Mouse (Mus musculus) cerebellum, adult 9-11 months (tissue): Measurements from ENCODE around the gene Pi4ka.

ENCODE experiments used
- DNase-seq: peaks from one replicate; pipeline ENCODE4 v3.0.0; 2022

Gene Pi4ka

DNA sequence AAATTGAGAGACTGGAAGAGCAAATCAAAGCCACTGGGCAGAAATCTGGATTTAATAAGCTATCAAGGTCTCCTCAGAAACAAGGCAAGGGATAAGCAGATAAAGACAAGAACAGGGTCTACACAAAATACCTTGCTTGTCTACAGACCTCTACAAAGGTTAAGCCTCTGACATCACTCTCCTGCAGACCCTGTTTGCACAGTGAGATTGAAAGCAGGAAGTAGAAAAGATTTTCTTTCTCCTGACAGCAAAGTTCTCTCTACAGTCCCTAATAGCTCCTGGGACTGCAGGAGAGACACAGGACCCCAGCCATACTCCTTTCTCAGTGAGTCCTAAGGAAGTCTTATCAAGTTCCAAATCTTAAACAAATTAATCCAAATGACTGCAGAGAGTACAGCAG, 71.5 kb downstream of the Pi4ka start:
- DNase-seq, result no peak

DNA sequence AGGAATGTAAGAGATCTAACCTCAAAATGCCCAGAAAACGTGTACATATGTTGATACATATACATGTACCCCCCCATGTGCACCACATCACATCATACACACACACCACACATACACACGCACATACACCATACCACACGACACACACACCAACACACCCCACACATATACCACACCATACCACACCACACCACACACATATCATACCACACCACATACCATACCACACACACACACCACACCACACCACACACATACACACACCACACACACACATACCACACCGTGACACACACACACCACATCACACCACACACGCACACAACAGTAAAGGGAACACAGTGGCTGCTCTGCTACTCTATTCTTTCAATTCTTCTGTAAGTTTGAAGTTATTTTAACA, 74.3 kb downstream of the Pi4ka start:
- DNase-seq, result no peak

DNA sequence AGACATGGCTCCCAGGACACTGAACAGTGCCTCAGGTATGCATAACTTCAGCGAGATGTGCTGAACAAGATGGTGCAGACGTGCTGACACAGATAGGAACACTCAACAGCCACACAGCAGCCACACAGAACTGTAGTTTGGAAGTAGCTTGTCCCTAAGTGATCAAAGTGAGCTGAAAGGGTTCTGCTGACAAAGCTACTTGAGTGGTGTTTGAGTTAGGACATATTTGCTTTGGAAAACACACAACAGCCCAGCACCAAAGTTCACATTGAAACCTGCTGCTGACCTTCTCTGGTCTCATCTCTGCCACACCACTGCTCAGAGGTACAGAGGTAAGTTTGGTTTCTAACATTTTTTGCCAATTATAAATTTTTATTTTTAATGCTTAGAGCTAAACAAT, 75.0 kb downstream of the Pi4ka start, which contains the start of gene Serpind1:
Gene Serpind1 (plus strand): TSS at position 256 of the 400 bp plus-strand sequence.
- no peak for DNase-seq

DNA sequence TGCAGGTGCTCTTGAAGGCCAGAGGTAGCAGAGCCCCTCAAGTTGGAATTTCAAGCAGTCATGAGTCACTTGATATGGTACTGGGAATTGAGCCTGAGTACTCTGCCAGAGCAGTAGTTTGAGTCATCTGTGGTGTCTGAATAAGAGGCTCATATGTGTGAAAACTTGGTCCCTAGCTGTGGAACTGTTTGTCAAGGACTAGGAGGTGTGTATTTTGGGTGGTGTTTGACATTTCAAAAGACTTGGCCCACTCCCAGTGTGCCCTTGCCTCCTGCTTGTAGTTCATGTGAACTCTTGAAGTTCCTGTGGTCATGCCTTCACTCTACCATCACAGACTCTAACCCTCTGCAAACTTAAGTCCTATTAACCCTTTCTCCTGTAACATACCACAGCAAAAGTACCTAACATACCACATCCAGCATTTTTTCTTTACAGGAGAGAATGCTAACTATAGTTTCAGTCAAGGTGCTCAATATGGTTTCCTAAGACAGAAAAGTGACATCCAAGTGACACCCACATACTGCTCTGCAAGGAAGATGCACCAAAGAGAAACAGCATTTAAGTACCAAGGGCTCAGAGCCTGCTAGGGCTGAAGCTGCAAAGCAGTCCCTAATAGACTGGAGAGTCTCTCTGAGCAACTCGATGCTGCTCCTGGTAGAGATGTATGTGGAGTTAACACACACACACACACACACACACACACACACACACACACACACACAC, 76.1 kb downstream of the Pi4ka start:
- DNase-seq, result no peak

DNA sequence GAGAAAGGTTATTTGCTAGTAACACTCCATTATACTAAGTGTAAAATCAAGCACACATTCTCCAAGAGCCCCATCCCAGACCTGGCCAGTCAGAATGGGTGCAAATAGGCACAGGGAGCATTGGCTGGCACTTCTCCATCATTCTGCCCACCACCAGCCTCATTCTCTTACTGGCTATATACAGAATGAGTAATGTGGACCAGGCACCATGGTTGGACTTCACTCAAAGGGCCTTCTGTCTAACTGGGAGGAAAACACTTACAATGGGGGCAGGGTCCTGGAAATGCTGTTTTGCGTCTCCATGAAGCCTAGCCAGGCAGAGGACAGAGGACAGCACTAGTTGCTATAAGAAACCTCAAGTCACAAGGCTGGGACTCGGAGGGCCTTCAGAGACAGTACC, 80.0 kb downstream of the Pi4ka start:
- no peak for DNase-seq

DNA sequence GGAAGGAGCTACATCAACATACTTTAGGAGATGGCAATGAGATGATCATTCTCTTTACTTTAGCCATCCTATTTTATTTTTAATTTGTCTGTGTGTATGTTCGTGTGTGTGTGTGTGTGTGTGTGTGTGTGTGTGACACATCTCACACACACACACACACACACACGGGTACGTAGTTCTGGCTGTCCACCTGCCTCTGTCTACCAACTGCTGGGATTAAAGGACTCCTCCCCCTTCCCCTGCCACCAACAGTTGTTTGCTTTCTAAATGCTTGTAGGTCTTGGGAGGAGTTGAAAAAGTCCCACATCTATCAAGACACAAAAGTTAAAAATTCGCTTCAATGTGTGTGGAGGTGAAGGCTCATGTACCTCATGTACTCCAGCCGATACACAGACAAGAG, 81.4 kb downstream of the Pi4ka start:
- DNase-seq, result no peak

DNA sequence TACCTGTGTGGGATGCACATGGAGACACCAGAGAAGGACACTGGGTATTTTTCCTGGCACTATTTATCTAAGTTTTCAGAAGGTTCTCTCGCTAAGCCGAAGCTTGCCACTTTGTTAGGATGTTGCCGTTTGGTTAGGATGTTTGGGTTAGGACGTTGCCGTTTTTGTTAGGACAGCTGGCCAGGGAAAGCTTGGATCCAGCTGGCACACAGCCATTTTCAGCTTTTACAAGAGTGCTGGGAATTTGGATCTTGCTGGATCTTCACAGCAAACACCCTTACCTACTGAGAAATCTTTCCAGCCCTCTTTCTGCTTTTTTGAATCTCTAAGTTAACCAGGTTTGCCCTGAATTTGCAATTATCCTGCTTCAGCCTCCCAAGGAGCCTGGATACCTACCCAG, 84.6 kb downstream of the Pi4ka start:
- DNase-seq, result no peak

DNA sequence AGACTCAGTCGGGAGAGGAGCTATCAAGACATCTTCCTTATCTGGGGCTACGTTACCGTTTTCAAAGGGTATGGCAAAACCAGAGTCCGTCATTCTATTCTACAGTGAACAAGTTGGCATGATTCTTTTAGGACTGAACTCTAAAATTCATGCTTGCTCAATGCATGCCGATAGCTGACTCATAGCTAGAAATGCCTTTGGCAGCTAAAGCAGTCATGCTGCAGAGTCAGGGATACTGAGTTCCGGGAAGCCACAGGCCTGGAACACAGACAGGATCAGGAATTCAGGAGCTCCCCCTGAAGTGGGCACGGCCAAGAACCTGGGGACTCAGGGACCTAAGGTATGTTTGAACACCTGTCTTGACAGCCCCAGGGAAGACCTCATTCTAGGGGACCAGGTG, 89.6 kb downstream of the Pi4ka start:
- DNase-seq, result no peak

DNA sequence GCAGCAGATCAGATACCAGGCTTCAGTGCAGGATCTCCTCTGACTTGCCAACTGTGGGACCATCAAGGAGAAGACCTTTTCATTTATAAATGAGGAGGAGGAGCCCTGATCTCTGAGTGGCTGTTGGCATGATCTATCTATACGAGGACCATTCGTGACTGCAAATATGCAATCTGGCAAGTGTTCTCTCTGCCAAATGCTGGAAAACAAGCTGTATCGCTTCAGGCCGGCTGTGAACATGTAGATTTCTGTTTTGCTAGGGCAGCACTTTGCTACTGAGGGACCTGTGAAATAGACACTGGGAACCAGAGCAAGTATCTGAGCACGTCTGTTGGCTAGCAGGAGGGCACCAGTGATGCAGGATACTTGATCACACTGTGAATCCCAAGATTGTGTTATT, 93.6 kb downstream of the Pi4ka start:
- DNase-seq, result no peak

DNA sequence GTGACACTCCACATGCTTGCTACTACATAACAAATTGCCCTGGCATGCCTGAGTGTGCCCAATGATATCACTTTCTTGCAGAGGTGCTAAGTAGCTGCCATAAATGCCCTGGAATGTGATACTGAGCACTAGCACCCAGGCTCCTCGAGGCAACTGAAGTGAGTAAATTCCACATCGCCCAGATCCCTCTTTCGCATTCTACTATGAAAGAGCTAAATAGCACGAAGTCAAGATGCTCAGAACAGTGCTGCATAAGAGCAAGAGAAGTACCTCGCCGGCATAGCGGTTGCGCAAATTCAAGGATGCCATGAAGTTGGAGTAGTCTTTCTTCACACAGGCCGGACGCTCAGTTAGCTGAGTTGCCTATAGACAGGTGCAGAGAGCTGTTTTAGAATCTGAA, 97.1 kb downstream of the Pi4ka start:
- DNase-seq, result no peak

DNA sequence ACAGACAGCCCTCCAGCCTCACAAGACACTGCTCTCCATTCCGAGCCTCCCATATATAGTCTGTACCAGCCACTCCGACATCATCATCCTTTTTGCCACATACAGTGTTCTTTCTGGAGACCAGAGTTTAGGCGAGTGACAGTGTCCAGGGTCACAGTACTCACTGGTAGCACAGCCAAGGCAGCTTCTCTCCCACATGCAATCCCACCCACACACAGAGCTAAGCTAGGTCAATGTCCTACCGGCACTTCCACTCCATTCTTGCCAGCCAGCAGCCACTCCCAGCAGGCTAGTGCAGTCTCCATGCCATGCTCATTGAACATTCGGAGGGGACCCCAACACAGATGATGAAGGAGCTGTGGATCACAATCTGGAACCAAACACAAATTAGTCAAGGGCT, 98.7 kb downstream of the Pi4ka start:
- no peak for DNase-seq

DNA sequence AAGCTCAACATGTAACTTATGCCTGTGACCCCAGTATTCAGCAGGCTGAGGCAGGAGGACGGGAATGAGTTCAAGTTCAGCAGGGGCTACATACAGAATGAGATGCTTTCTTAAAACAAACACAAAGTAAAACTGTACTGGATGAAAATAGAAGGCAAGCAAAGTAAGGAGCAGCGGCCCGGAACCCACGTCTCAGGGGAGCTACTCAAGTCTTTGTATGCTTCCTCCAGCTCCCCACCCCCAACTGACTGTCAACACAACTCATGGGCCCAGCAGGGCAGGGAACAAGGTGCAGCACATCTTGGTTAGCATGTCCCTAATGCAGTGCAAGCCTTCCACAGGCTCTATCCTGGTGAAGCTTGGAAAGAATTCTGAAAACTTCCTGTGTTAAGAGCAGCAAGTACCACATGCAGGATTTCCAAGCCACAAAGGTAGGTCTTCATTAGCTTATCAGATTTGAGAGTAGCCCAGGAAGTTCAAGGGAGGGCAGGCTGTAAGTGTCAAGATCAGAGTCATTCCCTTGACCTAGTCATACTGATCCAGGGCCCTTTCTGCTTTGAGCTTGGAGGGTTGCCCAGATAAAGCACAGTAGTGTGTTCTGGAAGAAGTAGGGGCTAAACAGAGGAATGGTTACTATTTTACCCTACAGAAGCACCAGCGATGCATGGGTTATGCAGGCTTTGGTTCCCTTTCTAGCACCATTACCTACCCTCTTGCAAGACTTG, 102.4 kb downstream of the Pi4ka start:
- DNase-seq, result no peak

DNA sequence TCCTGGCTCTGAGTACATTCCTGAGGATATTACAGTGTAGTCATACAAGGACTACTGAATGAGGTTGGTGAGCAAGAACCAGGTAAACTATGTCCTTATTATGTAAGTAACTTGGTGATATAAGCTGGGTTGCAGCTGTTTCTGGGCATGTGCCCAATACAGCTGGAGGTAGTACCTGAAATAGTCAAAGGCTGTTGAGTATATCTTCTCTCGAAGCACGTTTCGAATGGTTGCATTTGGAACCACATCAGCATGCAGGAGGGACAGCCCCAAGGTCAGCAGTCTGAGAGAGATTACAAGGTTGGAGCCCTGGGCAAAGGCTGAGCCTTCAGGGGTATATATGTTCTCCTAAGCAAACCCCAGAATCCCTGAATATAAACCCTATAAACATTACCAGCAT, 105.3 kb downstream of the Pi4ka start:
- no peak for DNase-seq

DNA sequence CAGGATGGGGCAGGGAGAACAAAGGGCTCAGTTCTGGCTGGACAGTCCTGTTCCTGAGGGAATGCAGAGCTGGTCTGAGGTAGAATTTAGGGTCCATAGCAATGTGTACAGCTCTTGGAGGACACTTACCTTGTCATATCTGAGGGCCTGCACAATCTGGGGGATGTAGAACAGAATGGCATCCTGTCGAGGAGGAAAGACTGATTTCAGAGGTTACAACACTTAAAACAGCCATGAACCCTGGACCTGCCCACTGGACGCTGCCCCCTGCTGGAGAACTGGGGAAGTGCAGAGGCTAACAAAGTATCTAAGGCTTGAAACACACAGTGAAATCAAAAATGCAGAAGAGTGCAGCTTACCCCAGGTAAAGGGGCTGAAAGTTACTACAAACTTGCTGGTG, 113.4 kb downstream of the Pi4ka start:
- DNase-seq, result peak; percentile 47

DNA sequence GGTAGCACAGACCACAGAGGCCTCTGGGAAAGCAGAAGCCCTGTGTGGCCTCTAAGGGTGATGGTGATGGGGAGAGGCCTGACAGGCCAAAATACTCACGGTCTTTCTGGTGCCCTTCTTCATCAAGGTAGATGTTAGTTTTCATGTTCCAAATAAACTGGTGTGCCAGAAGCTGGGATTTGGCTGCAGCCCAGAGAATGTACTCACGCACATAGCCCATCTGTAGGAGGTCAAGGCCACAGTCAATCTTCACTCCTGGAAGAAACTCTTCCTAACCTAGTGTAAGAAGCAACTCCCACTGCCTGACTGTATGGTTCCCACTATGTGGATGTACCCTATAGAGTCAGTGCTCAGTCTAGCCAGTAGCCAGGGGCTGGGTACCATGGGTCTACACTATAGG, 115.1 kb downstream of the Pi4ka start:
- DNase-seq, result no peak

DNA sequence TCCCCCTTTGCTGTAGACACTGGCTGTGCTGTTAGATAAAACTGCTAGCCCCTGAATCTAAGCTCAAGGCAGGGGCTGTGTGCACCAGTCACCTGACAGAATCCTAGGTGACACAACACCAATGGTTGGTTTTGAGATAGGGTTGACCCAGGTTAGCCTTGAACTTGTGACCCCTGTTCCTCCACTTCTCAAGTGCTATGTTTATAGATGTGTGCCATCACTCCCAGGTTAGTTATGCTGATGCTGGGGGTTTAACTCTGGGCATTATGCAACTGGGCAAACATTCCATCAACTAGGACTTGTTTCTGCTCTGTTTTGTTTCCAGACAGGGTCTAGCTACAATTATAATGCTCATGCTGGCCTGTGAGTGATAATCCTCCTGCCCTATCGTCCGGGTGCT, 119.0 kb downstream of the Pi4ka start:
- no peak for DNase-seq

DNA sequence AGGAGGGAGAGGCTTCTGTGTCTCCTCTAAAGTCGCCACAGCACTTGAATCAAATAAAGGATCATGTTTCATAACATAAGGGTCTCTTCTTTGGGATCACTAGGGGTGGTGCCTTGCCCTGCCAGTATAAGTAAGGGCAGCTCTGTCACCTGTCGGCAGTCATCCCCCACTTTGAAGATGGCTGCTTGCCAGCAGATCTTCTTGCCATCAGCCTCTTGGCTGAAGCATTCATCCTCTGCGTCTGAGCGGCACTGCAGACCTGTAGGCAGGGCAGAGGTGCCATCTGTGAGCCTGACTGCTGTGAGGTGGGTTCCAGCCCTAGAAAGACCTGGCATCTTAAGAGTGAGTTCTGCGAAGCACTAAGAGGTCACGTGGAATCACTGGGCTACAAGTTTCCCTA, 123.0 kb downstream of the Pi4ka start:
- DNase-seq, result no peak

DNA sequence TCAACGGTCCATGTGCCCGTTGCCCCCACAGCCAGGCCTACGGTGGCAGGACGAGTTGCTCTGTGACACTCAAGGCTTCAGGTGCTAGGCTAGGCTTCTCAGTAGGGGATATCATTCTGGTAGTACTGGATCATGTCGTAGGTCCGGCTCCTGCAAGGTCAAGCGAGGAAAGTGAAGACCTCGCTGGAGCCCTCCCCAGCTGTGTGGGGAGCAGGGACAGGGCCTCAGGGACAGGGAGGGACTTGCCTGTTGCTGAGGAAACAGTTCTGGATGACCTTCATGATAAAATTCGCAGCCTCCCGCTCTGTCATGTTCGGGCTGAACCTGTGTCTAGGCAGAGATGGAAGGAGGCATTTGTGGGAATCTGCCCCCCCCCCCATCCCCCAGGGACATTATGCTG, 125.6 kb downstream of the Pi4ka start:
- no peak for DNase-seq

DNA sequence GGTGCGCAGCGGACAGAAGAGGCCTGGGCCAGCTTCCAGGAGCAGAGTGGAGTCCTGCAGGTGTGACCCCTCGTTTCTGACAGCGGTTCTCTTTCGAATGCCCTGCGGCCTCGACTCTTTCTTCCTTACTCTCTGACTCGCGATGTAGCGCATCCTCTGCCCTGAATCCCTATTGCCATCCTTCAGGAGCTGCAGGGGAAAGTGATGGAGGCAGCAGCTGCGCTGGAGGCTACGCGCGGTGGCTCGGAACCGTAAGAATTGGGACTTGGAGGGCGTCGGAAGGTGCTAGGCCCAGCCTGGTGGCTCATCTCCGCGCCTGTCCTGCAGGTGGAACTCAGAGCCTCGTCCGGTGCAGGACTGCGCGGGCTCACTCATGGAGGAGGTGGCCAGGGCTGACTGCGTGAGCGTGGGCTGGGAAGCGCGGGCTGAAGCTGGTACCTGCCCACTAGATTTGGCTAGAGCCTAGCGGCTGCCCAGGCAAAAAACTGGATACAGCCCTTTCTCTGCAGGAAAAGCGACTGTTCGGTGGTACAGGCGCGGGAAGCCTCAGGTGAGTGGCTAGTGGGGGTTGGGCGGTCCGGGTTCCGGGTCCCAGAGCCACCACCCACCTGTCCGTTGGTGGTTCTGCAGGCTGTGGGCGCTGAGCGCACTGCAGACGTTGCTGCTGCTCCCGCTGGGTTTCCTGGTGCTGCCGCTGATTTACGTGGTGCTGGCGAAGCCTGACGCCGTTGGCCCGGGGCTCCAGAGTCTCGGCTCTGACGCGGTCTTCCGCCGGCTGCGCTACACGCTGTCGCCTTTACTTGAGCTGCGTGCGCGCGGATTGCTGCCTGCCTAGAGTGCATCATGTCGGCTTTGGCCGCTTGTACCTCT, 128.5 kb downstream of the Pi4ka start:
- DNase-seq, result peak; percentile 51

DNA sequence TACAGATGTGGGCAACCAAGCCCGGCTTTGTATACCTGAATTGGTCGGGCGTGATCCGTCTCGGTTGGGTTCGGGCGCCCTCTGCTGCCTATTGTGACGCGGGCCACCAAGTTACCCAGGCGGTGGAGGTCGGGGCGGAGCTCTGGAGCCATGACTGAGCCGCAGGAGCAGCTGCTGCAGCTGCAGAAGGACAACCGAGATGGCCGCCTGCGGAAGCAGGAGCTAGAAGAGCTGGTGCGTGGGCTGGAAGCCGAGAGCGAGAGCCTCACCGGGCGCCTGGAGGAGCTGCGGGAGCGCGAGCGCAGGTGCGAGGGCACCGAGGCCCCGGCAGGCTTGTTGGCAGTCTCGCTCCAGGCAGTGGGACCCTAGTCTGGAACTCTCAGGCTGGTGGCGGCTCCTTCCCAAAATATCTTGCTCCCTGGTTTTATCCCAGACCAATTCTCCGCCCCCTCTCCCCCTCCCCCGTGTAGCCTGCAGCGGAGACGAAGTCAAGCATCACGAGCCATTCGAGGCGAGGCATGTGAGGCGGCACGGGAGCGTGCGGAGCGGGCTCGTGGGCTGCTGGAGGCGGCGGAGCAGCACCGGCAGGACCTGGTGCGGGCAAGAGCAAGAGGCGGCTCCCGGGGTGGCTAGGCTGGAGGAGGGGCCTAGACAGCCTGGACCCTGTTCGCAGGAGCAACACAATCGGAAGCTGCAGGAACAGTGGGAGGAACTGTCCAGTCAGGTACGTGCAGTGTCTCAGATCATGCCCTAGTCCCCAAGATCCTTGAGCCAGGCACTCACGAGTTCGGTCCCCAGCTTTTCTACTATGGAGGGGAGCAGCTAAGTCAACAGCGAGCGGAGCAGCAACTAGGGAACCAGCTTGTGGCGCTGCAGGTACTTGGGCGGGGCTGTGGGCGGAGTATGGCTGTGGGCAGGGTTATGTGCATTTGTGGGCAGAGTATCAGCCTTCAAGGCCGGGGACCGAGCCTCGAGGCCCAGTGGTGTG, 129.7 kb downstream of the Pi4ka start:
- DNase-seq, result peak; percentile 86

DNA sequence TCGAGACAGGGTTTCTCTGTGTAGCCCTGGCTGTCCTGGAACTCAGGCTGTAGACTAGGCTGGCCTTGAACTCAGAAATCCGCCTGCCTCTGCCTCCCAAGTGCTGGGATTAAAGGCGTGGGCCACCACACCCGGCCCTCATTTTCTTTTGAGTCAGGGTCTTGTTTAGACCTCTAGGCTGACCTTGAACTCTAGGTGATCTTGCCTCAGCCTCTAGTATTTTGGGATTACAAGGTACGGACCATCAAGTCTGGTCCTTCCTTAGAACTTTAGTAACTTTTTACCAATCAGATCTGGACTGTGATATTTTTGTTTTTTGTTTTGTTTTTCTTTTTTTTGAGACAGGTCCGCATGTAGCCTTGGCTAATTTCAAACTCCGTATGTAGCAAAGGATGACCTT, 130.4 kb downstream of the Pi4ka start, which contains the start of gene Tmem191c:
Gene Tmem191c (plus strand): TSS at position 357 of the 400 bp plus-strand sequence.
- DNase-seq, result no peak

DNA sequence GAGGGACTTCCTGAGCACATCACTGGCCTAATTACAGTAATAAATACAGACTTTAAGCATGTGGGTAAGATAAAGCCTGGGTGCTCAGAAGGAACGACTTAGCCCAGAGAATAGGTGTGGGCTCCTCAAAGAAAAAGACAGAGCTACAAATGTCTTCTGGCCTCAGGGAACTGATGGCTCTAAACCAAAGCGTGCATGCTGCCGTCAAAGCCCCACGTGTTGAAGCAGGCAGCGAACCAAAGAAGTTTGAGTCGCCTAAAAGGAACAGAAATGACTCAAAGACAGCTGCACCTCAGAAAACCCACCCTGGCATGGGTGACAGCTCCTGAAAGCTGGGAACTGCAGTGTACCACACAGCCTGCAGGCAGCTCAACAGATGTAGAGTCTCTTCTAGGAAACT, 134.3 kb downstream of the Pi4ka start:
- no peak for DNase-seq
